Mouse (Mus musculus): Measurements from ENCODE around the gene Hfe2.

DNA sequence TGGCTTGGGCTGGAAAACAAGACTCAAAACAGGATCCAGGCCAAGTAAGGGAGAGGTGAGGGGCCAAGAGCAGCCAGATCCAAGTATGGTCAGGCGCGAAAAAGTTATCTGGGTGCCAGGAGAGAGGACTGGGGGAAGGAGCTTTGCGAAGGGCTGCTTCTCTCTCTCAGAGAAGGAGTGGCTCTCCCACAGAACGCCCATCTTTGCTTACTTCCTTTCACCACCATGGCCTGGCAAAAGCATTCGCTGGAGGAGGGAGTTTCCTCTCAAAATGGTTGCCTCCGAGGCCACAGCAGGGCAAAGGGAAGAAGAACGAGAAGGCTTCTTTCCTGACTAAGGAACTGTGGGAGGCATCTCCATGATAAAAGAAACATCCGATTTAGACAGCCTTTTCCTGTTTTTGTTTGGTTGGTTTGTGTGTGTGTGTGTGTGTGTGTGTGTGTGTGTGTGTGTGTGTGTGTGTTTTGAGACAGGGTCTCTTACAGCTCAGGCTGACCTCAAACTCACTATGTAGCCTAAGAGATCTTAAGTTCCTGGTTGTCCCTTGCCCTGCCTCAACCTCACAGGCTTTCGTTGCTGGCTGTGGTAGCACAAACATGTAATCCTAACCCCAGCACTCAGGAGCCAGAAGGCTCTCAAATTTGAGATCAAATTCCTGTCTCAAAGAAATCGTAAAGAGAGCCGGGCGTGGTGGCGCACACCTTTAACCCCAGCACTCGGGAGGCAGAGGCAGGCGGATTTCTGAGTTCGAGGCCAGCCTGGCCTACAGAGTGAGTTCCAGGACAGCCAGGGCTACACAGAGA, 47.1 kb downstream of the Hfe2 start:
- TF ChIP-seq POLR2A (IDR thresholded peaks at IDR 0.05; ENCODE audit: extremely low read depth, insufficient read depth, low read length) (no peak), CTCF (IDR thresholded peaks at IDR 0.05; ENCODE audit: low read depth, low read length) (no peak)

Measured in liver, adult 2 months (tissue).